Mouse (Mus musculus): ENCODE data around the gene Esr1.

DNA sequence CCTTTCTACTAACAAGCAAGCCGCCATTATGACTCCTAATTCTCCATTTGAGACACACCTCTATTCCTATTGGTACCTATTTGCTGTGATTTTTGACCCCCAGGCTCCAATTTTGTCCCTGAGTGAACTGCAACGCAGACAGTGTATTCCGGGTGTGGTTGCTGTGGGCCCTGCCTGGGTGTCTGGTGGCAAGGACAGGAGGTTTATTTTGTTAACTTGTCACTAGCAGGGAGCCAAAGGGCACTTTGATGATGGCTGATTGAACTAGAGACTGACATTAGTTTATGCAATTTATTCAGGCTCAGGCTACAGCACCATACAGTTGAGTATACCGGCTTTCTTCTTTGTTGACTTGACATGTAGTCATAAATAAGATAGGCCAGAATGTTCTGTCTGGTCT, 13.2 kb downstream of the Esr1 start:
- TF ChIP-seq CTCF (IDR thresholded peaks at IDR 0.05) (no peak), EP300 (IDR thresholded peaks at IDR 0.05) (0 out of 2 replicates have a peak, but pooled peaks have one; percentile 28)

Measured in lung, postnatal 0 days (tissue).